Mouse (Mus musculus): ENCODE data around the gene Ccnb2.

- no peak for TF ChIP-seq CTCF (IDR thresholded peaks at IDR 0.05; ENCODE audit: extremely low read depth, insufficient read depth, insufficient read length, insufficient replicate concordance)
- TF ChIP-seq POLR2A (IDR thresholded peaks at IDR 0.05; ENCODE audit: low read depth, low read length) = no peak
These were observed 49.7 kb downstream of the Ccnb2 start for GRCm38 (mm10) chr9:70371638-70372037.
